Mouse (Mus musculus) heart, postnatal 0 days (tissue): ENCODE results near the gene Btbd16. TPM values are rescaled to one million over a fixed set of nuclear protein-coding genes. Genes with fewer than 3 reads are reported as not detected.

Experiments used
- ATAC-seq: fragments of 200-750 bp; cut with Nextera tagmentation; 2 replicates; pipeline ENCODE4 v1.8.0; 2017; ENCODE audit warnings: low read depth, moderate number of reproducible peaks, moderate library complexity; ENCODE audit not compliant: insufficient read depth
- DNase-seq: peaks from one replicate; pipeline ENCODE4 v3.0.0-alpha.2; 2016; ENCODE audit warnings: low spot score
- H3K27ac ChIP-seq: fragments of 300-500 bp; sonication (generic); 2 replicates; pipeline ENCODE4 v1.5.1; 2014; ENCODE audit warnings: low read depth, mild to moderate bottlenecking
- H3K27me3 ChIP-seq: fragments of 300-500 bp; sonication (generic); 2 replicates; pipeline ENCODE4 v1.6.1; 2014; ENCODE audit warnings: low read length, mixed read lengths; ENCODE audit not compliant: control insufficient read depth, insufficient read depth
- H3K36me3 ChIP-seq: fragments of 300-500 bp; sonication (generic); replicated peaks from 2 replicates; pipeline ENCODE4 v1.6.1; 2014; ENCODE audit warnings: low read length, mixed read lengths; ENCODE audit not compliant: control insufficient read depth, insufficient read depth
- H3K4me1 ChIP-seq: fragments of 300-500 bp; sonication (generic); 2 replicates; pipeline ENCODE4 v1.6.1; 2014; ENCODE audit warnings: antibody characterized with exemption; ENCODE audit not compliant: control insufficient read depth, insufficient read depth
- H3K4me2 ChIP-seq: fragments of 300-500 bp; sonication (generic); 2 replicates; pipeline ENCODE4 v1.6.1; 2014; ENCODE audit warnings: low read depth, mild to moderate bottlenecking, low read length, moderate library complexity
- H3K4me3 ChIP-seq: fragments of 300-500 bp; sonication (generic); 2 replicates; pipeline ENCODE4 v1.5.1; 2014; ENCODE audit warnings: low read depth, low read length
- H3K9ac ChIP-seq: fragments of 300-500 bp; sonication (generic); replicated peaks from 2 replicates; pipeline ENCODE4 v1.6.1; 2014; ENCODE audit warnings: low read depth, low read length, mixed read lengths
- H3K9me3 ChIP-seq: fragments of 300-500 bp; sonication (generic); replicated peaks from 2 replicates; pipeline ENCODE4 v1.6.1; 2016; ENCODE audit warnings: low read length; ENCODE audit not compliant: control insufficient read depth
- CTCF ChIP-seq: IDR thresholded peaks from 2 replicates; pipeline ENCODE4 v1.5.1; 2016; ENCODE audit warnings: antibody characterized with exemption, control low read depth, low read depth
- EP300 ChIP-seq: IDR thresholded peaks from 2 replicates; pipeline ENCODE4 v1.6.1; 2016; ENCODE audit warnings: antibody characterized with exemption, low read depth
- WGBS: fragments of 180-500 bp; shearing (Covaris S2); extraction: QIAGEN DNeasy Blood & Tissue Kit; methylation state at CpG from one replicate; pipeline ENCODE4 v1.1.7; 2014; 5-methylcytosine and 5-hydroxymethylcytosine counted together
- polyA plus RNA-seq: library from polyadenylated mRNA; unstranded; fragments of >200 nt; fragmentation: Nextera tagmentation; extraction: Ambion mirVana; gene quantifications from 2 replicates; pipeline ENCODE4 v1.2.1, GENCODE M21; 2015
- total RNA-seq: library from RNA; depleted of rRNA; stranded (reverse); fragments of >200 nt; gene quantifications from 2 replicates; pipeline ENCODE4 v1.2.3, GENCODE M21; 2014; ENCODE audit warnings: low replicate concordance

The Btbd16 gene
- total and polyA plus RNA-seq, 2 experiments from 2014 or later, result 0.25 TPM; not detected in 1

GRCm38 (mm10) chr7:130786708-130787107 lies 12.8 kb downstream of the Btbd16 start:
- H3K9ac ChIP-seq, result no peak overlapping the region
- no peak overlapping the region for H3K4me3 ChIP-seq
- ATAC-seq (0 out of 2 replicates have a peak, but pooled peaks have one; percentile 27), DNase-seq (no peak)
- H3K4me1 ChIP-seq, result peaks cover 10% of the 10 kb centered on the region; the same call in 1 of the 2 replicates
- H3K4me2 ChIP-seq, result no peak overlapping the region
- H3K27me3 ChIP-seq, result no peaks in the 10 kb centered on the region
- no peak overlapping the region for H3K27ac ChIP-seq
- 38% methylated on average over 5 of the region's 5 CpGs for WGBS
- H3K9me3 ChIP-seq, result no peaks in the 10 kb centered on the region
- no peaks in the 10 kb centered on the region for H3K36me3 ChIP-seq
- no peak for TF ChIP-seq CTCF
- TF ChIP-seq EP300, result no peak

DNA sequence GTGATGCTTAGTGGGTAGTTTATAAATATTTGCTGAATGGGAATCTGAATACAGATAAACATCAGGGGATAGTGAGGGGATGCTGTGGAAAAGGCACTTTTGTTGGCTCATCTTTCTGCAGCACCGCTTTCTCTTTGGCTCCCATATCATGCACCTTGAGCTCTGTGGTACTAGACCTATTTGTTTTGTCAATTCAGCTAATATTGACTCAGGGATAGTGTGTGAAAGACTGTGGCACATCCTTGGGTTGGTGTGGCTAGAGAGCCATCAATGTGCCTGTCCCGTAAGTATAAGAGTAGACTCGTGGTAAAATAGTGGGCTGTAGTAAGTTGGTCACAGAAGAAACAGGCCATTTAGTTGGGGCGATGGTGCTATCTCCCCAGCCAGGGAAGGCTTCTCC lies 13.7 kb downstream of the Btbd16 start:
- Histone ChIP-seq H3K9ac (no peak overlapping the region), H3K4me1 (peaks cover 10% of the 10 kb centered on the region; the same call in 1 of the 2 replicates), H3K4me2 (no peak overlapping the region), H3K27ac (no peak overlapping the region), H3K4me3 (no peak overlapping the region), H3K27me3 (no peaks in the 10 kb centered on the region), H3K36me3 (no peaks in the 10 kb centered on the region), H3K9me3 (no peaks in the 10 kb centered on the region)
- TF ChIP-seq CTCF (no peak), EP300 (no peak)
- 91% methylated on average over 4 of the region's 4 CpGs for WGBS
- DNase-seq, result no peak
- no peak for ATAC-seq

- Histone ChIP-seq H3K4me1 (peaks cover 10% of the 10 kb centered on the region; the same call in 1 of the 2 replicates), H3K4me2 (no peak overlapping the region), H3K27me3 (no peaks in the 10 kb centered on the region), H3K4me3 (no peak overlapping the region), H3K9ac (no peak overlapping the region), H3K27ac (no peak overlapping the region), H3K36me3 (no peaks in the 10 kb centered on the region), H3K9me3 (no peaks in the 10 kb centered on the region)
- 89% methylated on average over 3 of the region's 3 CpGs for WGBS
- no peak for TF ChIP-seq EP300
- no peak for TF ChIP-seq CTCF
- DNase-seq (no peak), ATAC-seq (no peak)
These were observed 15.1 kb downstream of the Btbd16 start for GRCm38 (mm10) chr7:130788950-130789349.

DNA sequence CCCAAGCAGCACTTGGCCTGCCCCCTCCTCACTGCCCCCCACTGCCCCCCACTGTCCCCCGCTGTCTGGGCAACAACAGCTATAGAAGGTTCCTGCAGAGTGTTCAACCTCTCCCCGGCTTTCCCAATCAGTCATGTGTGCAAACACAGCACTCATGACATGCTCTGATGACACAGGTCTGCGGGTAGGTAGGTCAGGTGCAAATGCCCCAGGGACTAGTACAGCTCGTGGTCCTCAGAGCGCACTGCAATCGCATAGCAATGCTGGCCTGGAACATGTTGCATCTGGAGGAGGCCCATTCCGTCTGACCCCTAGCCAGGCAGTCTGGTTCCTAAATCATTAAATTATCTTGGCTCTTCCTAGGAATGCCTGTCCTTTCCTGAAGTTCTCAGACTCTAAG lies 15.6 kb downstream of the Btbd16 start:
- Histone ChIP-seq H3K27ac (no peak overlapping the region), H3K9ac (no peak overlapping the region), H3K4me2 (no peak overlapping the region), H3K4me3 (no peak overlapping the region), H3K9me3 (no peaks in the 10 kb centered on the region), H3K4me1 (peaks cover 10% of the 10 kb centered on the region; the same call in 1 of the 2 replicates), H3K36me3 (no peaks in the 10 kb centered on the region), H3K27me3 (no peaks in the 10 kb centered on the region)
- DNase-seq, result no peak
- TF ChIP-seq EP300 (no peak), CTCF (no peak)
- no peak for ATAC-seq
- WGBS, result 85% methylated on average over 7 of the region's 7 CpGs

- no peak for ATAC-seq
- Histone ChIP-seq H3K4me2 (no peak overlapping the region), H3K36me3 (no peaks in the 10 kb centered on the region), H3K27ac (no peak overlapping the region), H3K27me3 (no peaks in the 10 kb centered on the region), H3K9ac (no peak overlapping the region), H3K4me1 (no peaks in the 10 kb centered on the region), H3K9me3 (no peaks in the 10 kb centered on the region), H3K4me3 (no peak overlapping the region)
- no peak for TF ChIP-seq CTCF
- no peak for TF ChIP-seq EP300
- no peak for DNase-seq
- 77% methylated on average over 9 of the region's 9 CpGs for WGBS
These were observed 19.8 kb downstream of the Btbd16 start for GRCm38 (mm10) chr7:130793671-130794070.

GRCm38 (mm10) chr7:130796786-130797185 lies 22.9 kb downstream of the Btbd16 start:
- Histone ChIP-seq H3K4me2 (no peak overlapping the region), H3K27ac (no peak overlapping the region), H3K9ac (no peak overlapping the region), H3K9me3 (no peaks in the 10 kb centered on the region), H3K4me1 (no peaks in the 10 kb centered on the region), H3K4me3 (no peak overlapping the region), H3K36me3 (no peaks in the 10 kb centered on the region), H3K27me3 (no peaks in the 10 kb centered on the region)
- ATAC-seq (no peak), DNase-seq (no peak)
- TF ChIP-seq CTCF, result peak; percentile 6; the same call in 1 of the 2 replicates
- TF ChIP-seq EP300, result no peak
- 63% methylated on average over 8 of the region's 8 CpGs for WGBS
